Mouse (Mus musculus): ENCODE measurements around the gene Tars2.

DNA sequence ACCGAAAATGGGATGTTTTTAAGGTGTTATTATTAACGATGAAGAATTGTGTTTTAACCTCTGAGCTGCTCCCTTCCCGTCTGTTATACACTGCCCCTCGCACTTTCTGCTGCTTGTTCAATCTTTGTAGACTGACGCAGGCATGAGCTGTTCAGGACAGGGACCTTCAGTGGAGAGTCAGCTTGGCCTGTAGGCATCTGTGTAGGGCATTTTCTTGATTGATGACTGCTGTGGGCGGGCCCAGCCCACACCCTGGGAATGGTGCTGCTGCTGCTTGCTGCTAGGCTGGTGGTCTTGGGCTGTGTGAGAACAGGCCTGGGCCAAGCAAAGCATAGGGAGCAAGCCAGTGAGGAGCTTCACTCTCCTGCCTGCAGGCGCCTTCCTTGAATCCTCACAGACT, 29.6 kb downstream of the Tars2 start:
- TF ChIP-seq CTCF (IDR thresholded peaks at IDR 0.05; ENCODE audit: low read depth, low read length) (no peak), POLR2AphosphoS5 (IDR thresholded peaks at IDR 0.05; ENCODE audit: insufficient replicate concordance, low read depth, low read length) (no peak), TAL1 (conservative IDR thresholded peaks at IDR 0.05; ENCODE audit: low read depth, low read length) (no peak)

Measured in G1E (cell line).